Mouse (Mus musculus) T-helper 17 cell (primary cell): ENCODE data around the gene Izumo4.

Experiments used
- in situ Hi-C, 2 experiments: fragments of 300-600 bp; cut with MboI, MseI; formaldehyde crosslinking; loops; 1 replicate in 1 of 2; 2 replicates in 1 of 2; pipeline ENCODE4 v1.15.1; 2025; ENCODE audit warnings: high pct_unique_total_duplicates in 2 of 2

Gene Izumo4

DNA sequence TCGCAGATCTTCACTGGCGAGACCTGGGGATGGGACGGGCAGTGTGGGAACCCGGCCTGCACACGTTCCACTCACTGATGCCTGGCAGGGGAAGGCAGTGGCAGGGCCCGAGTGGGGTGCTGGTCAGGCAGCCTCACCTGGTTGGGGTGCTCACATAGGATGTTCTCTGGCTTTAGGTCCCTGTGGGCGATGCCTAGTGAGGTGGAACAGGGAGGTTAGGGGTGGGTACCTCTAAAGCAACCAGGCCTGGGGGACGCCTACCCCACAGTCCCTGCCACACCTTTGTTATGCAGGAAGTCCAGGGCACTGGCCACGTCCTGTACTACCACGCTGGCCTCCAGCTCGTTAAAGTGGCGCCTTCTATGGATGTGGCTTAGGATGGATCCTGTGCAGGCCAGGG is 33.0 kb upstream of the Izumo4 start:
- in situ Hi-C loops = no loop called here

DNA sequence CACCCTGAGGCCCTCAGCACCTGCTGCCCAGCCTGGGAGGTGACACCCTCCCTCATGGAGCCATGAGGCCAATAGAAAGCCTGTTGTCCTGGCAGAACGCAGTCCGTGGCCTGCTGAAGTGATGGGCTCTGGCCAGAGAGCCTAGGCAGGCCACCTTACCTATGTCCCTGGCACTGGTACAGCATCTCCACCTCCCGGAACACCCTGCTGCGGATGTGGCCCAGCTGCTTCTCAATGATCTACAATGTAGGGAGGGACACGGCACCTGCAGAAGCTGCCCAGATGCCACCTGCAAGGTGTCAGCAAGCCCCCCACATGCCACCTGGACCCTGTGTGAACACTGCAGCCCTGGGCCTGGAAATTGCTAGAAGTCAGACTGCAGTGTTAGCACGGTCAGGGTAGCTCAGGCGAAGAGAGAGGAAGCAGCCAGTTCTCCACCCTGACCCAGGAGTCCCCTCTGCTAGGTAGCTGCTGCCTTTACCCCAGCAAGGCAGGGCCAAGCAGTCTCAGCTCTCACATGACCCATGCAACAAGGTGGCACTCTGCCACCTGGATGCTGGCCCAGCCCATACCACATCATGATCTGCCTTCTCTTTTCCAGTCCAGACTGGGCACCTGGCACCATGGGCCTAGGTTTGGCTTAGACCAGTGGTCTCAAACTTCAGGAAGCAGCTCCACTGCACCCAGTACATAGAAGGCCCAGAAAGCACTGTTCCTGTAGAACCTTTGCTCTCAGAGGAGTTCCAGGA is 32.1 kb upstream of the Izumo4 start:
- in situ Hi-C loops = no loop called here

GRCm38 (mm10) chr10:80670531-80670930 is 31.5 kb upstream of the Izumo4 start:
- in situ Hi-C loops = no loop called here

- in situ Hi-C loops = no loop called here
Measured at GRCm38 (mm10) chr10:80671251-80671650, 30.7 kb upstream of the Izumo4 start.

DNA sequence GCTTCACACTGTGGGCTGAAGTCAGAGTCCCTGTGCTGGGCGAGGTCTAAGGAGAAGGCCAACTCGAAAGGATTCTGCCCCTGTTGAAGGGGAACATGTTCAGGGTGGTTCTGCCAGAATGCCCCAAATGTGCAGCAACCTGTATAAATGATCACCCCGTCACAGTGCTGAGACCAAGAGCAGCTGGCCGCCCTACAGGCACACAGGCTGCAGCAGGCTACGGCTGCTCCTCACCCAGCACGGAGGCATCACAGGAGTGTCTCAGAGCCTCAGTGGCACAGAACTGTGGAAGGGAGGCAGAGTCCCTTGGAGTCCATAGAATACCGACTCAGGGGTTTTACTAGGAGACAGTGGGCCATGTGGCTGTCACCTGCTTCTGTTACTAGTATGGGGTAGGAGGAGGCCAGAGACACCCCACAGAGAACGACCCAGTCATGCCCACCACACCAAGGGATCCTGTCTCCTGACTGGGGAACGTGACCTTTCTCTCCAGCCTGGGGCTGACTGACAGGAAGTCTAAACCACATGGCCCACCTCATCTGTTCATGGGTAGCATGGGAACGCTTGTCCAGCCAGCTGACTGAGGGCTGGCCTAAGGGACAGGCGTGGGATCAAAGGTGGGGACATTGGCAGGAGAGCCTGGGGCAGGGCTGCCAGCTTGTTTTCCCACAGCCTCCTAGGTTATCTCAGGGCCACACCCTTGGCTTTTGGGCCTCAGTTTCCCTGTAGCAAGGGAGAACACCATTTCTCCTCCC is 29.9 kb upstream of the Izumo4 start:
- in situ Hi-C loops = no loop called here

DNA sequence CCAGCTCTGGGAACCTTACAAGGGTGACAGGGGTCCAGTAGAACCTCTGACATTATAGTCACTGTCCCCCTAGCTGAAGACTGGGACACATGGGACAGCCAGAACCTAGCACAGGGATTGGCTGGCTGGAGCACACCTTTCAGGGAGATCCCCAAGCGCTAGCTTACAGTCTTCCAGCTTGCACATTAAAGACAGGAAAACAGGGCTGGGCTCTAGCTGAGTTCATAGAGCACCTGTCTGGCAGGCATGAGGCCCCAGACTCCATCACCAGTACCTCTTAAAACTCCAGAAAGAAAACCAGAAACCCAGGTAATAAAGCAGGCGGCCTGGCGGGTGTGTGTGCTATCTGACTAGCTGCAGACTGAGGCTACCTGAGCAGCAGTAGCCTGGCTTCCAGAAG is 28.3 kb upstream of the Izumo4 start:
- in situ Hi-C loops = no loop called here

GRCm38 (mm10) chr10:80674161-80674711 is 27.7 kb upstream of the Izumo4 start:
- in situ Hi-C loops = no loop called here

DNA sequence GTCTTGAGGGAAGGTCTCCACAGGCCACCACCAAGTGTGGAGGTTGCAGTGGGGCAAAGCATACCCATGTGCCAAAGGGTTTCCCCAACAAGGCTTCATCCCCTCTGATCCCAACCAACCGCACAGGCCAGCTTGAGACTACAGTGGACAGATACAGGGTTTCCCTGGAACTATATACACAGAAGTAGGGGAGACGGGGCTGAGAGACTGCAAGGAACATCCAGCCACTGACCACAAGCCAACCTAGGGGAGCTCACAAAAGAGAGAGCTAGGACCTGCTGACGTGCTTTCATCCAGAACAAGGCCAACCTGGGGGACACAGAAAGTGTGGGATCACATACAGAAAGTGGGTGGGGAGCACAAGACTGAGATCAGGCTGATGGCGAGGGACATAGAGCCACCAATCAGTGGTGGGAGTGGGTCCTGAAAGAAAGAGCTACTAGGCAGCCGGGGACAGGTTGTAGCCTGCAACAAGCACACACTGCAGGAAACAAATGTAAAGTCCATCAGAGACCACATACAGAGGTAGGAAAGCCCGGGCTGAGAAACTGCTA is 27.1 kb upstream of the Izumo4 start:
- in situ Hi-C loops = no loop called here

DNA sequence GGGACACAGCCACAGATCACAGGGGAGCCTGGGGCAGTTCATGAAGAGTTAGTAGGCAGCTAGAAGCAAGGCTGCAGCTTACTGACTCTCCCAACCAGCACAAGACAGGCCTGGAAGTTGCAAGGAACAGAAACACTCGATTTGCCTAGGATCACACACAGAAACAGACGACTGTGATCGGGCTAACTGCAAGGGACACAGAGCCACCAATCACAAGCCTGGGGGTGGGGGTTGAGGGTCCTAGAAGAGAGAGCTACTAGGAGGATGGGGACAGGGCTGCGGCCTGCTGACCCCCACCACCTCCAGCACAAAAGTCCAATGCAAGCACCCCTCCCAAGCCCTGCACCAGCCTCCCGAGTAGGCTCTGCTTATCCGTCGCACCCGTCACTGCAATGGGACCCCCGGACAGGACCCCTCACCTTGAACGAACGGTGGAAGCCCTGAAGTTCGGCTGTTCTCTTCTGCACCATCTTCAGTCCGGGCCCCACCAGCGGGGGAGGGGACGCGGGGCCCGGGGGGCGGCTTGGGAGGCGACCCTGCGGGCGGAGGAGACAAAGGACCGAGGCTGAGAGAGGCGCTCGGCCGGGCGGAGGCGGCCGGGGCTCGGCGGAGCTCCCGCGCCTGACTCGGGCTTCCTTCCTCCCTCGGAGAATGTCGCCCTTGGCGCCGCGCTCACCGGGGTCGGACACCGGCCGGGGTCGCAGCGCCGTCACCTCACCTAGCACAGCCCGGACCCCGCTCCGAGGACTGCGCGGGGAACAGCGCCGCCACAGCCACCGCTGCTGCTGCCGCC is 26.4 kb upstream of the Izumo4 start:
- in situ Hi-C loops = no loop called here

DNA sequence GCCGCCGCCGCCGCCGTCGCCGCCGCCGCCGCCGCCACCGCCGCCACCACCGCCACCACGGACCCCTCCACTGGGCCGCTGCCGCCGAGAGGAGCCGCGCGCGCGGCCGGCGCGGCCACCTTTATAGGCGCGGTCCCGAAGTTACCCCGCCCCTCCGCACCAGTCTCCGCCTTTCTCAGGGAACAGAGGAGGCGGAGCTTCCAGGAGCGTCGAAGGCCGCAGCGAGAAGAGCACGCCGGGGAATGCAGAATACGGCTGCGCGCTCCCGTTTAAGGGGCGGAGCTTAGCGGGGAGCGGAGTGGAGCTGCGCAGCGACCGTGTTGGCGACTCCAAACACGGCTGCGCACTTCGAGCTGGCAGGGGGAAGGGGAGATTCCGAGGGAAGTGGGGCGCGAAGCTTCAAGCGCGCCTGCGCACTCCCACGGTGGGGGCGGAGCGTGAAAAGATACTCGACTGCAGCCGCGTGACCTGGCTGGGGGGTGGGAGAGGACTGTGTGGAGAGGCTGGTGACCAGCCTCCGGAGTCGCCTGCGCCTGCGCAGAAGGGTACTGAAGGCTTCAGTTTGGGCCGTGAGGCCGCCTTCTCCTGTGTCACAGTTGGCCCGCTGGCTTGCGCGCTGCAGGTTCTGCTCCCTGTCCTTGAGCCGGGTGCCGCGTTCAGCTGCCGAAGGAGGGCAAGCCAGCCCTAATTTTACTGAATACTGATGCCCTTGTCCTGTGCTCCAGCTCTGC is 25.6 kb upstream of the Izumo4 start:
- in situ Hi-C loops = no loop called here

GRCm38 (mm10) chr10:80677128-80677875 is 24.7 kb upstream of the Izumo4 start:
- in situ Hi-C loops = no loop called here

DNA sequence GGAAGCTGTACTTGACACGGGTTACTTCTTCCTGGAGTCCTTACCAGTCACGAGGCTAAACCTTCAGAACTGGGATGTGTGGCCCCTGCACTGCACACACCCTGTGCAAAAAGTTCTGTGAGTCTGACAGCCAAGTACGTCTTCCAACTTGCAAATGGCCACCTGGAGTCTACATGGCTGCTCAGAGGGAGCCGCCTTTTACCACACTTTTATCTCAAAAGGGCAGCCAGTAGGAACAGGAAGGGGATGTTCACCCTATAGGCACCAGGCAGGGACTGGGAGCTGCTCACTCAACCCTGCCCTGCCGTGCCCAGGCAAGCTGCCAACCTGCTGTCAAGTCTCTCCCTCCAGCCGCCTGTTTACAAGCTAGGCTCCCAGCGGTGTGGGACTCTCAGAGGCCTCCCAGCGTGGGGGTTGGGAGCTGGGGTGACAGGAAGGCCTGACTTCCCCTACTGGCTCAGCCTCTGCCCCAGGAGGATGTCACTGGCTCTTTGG is 24.0 kb upstream of the Izumo4 start, which contains the start of gene Mknk2:
Gene Mknk2 (minus strand): TSS at position 171 of the 495 bp plus-strand sequence.
- in situ Hi-C loops = no loop called here

DNA sequence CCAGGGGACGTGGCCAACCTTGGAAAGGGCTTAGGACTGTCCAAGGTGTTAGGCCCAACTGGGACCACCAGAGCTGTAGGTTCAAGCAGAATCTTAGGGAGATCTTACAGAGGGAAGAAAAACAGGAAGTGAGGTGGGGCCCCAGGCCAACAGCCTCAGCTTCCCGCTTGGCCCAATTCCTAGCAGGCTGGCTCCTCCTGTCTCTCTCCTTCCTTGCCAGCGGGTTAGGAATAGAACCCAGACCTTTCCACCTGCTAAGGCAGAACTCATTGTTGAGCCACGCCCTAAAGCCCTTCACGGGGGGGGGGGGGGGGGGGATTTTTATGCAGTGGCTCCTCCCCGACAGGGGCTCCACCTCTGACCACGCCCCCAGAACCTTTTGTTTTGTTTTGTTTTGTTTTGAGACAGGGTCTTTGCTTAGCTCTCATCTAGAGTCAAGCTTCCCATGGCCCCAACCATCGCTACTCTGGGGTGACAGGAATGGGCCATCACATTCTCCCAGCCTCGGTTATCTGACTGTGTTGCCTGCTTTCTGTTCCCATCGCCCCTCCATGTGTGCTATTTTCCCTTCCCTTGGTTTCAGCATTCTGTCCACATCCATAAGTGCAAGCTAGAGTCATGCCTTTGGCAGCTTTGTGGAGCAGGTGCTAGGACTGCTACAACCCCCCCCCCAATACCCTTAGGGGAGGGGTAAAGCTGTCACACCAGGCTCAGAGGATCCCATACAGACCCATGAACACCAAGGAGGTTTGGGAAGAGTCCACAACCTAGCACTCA is 23.2 kb upstream of the Izumo4 start:
- in situ Hi-C loops = no loop called here

- in situ Hi-C loops = loop anchor here (5.0 to 10.0 kb wide), 2 partner anchors 105 to 657 kb away; partner anchors contain the start of gene Klf16 (in 1 of the 2)
Measured at GRCm38 (mm10) chr10:80679556-80680259, 22.3 kb upstream of the Izumo4 start.

- in situ Hi-C loops = loop anchor here (5.0 to 10.0 kb wide), 2 partner anchors 105 to 658 kb away; partner anchors contain the start of gene Klf16 (in 1 of the 2)
Measured at GRCm38 (mm10) chr10:80680260-80680696, 21.7 kb upstream of the Izumo4 start.

GRCm38 (mm10) chr10:80682003-80682402 is 20.0 kb upstream of the Izumo4 start:
- in situ Hi-C loops = loop anchor here (5.0 to 10.0 kb wide), 2 partner anchors 107 to 660 kb away; partner anchors contain the start of gene Klf16 (in 1 of the 2)

DNA sequence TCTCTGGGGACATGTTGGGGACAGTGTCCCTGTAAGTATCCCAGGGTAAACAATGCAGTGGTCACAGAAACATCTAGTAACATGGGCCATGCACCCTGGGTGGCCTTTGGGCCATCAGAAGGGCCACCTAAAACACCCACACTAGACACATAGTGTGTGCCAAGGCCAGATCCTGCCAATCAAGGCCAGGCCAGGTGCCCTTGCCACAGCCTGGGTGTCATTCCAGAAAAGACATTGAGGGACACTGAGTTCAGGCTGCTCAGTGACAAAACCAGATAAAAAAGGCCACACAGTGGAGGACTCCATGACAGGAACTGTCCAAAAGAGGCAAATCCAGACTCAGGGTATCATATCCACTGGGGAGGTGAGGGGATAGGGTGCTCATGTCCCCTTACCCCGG is 18.3 kb upstream of the Izumo4 start:
- in situ Hi-C loops = loop anchor here (5.0 to 10.0 kb wide), 2 partner anchors 109 to 661 kb away; partner anchors contain the start of gene Klf16 (in 1 of the 2)

GRCm38 (mm10) chr10:80684214-80684613 is 17.8 kb upstream of the Izumo4 start:
- in situ Hi-C loops = loop anchor here (5.0 to 10.0 kb wide), 2 partner anchors 109 to 662 kb away; partner anchors contain the start of gene Klf16 (in 1 of the 2)
